In the genomic region with DNA sequence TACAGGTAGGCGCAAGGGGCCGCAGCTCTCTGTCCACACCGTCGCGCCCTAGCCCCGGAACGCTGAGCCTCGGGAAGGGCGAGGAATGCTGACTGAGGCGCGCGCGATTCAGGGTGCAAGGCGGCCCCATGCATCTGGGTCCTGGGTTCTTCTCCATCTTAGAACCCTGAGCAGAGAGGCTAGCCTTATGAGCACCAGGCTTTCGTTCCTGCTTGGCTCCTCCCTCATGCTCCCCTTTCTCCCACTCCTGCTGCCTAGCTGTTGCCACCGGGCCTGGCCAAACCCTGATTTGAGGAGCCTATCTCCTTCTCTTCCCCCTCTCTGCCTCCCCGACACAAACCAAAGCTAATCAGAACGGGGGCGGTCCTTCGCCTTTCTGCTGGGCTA, we compare ENCODE assay signal across 7 mouse cellular contexts. TPM values are rescaled to one million over a fixed set of nuclear protein-coding genes. Genes with fewer than 3 reads are reported as not detected.
DNase-seq lines count a peak whose midpoint lies in the region; ATAC-seq and TF ChIP-seq lines count a peak whose summit lies in the region.
"Not testable (repeated sequence)": the region's sequence is repeated elsewhere in the genome, so short reads cannot be mapped to it uniquely, and the experiment has no call there.

No protein-coding gene starts in this region.

- not testable (repeated sequence) for H3K4me3 ChIP-seq in forebrain, embryonic 11.5 days (ENCODE audit: low read depth, low read length); lung, embryonic 14.5 days (ENCODE audit: low read depth, low read length)
- peak overlapping the region; percentile 31 for H3K4me3 ChIP-seq in heart, embryonic 12.5 days
- H3K4me3 ChIP-seq in kidney, embryonic 15.5 days (replicated peaks) = peak overlapping the region; percentile 20; the same call in 1 of the 2 replicates
- peak overlapping the region; percentile 42 for H3K4me3 ChIP-seq in neural tube, embryonic 15.5 days (replicated peaks)

- H3K27ac ChIP-seq in forebrain, embryonic 11.5 days (ENCODE audit: low read depth, low read length); heart, embryonic 12.5 days (ENCODE audit: poor library complexity, severe bottlenecking); kidney, embryonic 15.5 days; lung, embryonic 14.5 days (ENCODE audit: low read depth): not testable (repeated sequence)
- peak overlapping the region; percentile 69; the same call in 1 of the 2 replicates for H3K27ac ChIP-seq in neural tube, embryonic 15.5 days (replicated peaks)

- not testable (repeated sequence) for H3K27me3 ChIP-seq in forebrain, embryonic 11.5 days (ENCODE audit: control insufficient read depth, insufficient read depth, low read length); heart, embryonic 12.5 days (replicated peaks); kidney, embryonic 15.5 days; lung, embryonic 14.5 days (ENCODE audit: insufficient read depth, low read length); neural tube, embryonic 15.5 days (replicated peaks)

- H3K36me3 ChIP-seq in forebrain, embryonic 11.5 days (ENCODE audit: control insufficient read depth, insufficient read depth, low read length); heart, embryonic 12.5 days; kidney, embryonic 15.5 days; lung, embryonic 14.5 days (ENCODE audit: insufficient read depth); neural tube, embryonic 15.5 days: not testable (repeated sequence)

- not testable (repeated sequence) for H3K4me1 ChIP-seq in forebrain, embryonic 11.5 days (replicated peaks; ENCODE audit: control insufficient read depth, insufficient read depth, low read length); heart, embryonic 12.5 days (replicated peaks); kidney, embryonic 15.5 days; lung, embryonic 14.5 days (ENCODE audit: insufficient read depth); neural tube, embryonic 15.5 days

- peak overlapping the region; percentile 38; the same call in 1 of the 2 replicates for H3K4me2 ChIP-seq in forebrain, embryonic 11.5 days (ENCODE audit: low read depth, low read length, severe bottlenecking)
- H3K4me2 ChIP-seq in heart, embryonic 12.5 days = peak overlapping the region; percentile 59
- H3K4me2 ChIP-seq in kidney, embryonic 15.5 days = peak overlapping the region; percentile 50
- peak overlapping the region; percentile 44; the same call in 1 of the 2 replicates for H3K4me2 ChIP-seq in lung, embryonic 14.5 days
- H3K4me2 ChIP-seq in neural tube, embryonic 15.5 days = peak overlapping the region; percentile 54

- not testable (repeated sequence) for TF ChIP-seq CTCF in lung, embryonic 14.5 days (IDR thresholded peaks at IDR 0.05; ENCODE audit: low read depth)

- ATAC-seq in forebrain, embryonic 11.5 days (replicated peaks; ENCODE audit: low FRiP score) = 0 out of 2 replicates have a peak, but pooled peaks have one; percentile 15
- ATAC-seq in heart, embryonic 12.5 days (ENCODE audit: insufficient number of reproducible peaks, low FRiP score) = 0 out of 2 replicates have a peak, but pooled peaks have one; percentile 4
- not testable (repeated sequence) for ATAC-seq in kidney, embryonic 15.5 days (replicated peaks; ENCODE audit: low FRiP score); lung, embryonic 14.5 days (ENCODE audit: insufficient read depth)
- peak; percentile 80 for ATAC-seq in neural tube, embryonic 15.5 days (ENCODE audit: low FRiP score)

- not testable (repeated sequence) for H3K9ac ChIP-seq in forebrain, embryonic 11.5 days (ENCODE audit: low read length); heart, embryonic 12.5 days; kidney, embryonic 15.5 days; lung, embryonic 14.5 days
- H3K9ac ChIP-seq in neural tube, embryonic 15.5 days (replicated peaks) = peak overlapping the region; percentile 47; the same call in 1 of the 2 replicates

- not testable (repeated sequence) for H3K9me3 ChIP-seq in forebrain, embryonic 11.5 days (ENCODE audit: control insufficient read depth, low read length); heart, embryonic 12.5 days (replicated peaks); kidney, embryonic 15.5 days (replicated peaks); lung, embryonic 14.5 days (ENCODE audit: low read depth, low read length); neural tube, embryonic 15.5 days (replicated peaks)

- 4% methylated on average over 3 of the region's 20 CpGs for WGBS in forebrain, embryonic 11.5 days
- WGBS in heart, embryonic 12.5 days = 0% methylated on average over 6 of the region's 20 CpGs
- 5% methylated on average over 12 of the region's 20 CpGs for WGBS in kidney, embryonic 15.5 days
- 4% methylated on average over 17 of the region's 20 CpGs for WGBS in lung, embryonic 14.5 days
- WGBS in neural tube, embryonic 15.5 days = under 1% methylated on average over 14 of the region's 20 CpGs

- DNase-seq in cerebellum, adult 9-10 months = peak; percentile 84
- peak; percentile 29 for DNase-seq in forebrain, embryonic 11.5 days (ENCODE audit: low spot score)
- peak; percentile 73 to 78 for DNase-seq in left cerebral cortex, adult 8-10 months (ENCODE audit: low spot score in 2 of 2)
- not testable (repeated sequence) for DNase-seq in lung, embryonic 14.5 days

RNA-seq across cellular contexts. Expression of gene Tmem181a, which starts 0.4 kb away (rescaled TPM):
- 23.1 and 27.5 TPM in 2 replicates for polyA plus RNA-seq in forebrain, embryonic 11.5 days (2014; fragmentation: Nextera tagmentation; extraction: Ambion mirVana)
- polyA plus RNA-seq in heart, embryonic 12.5 days (2016; fragmentation: Nextera tagmentation; extraction: Ambion mirVana) = 23.7 and 24.5 TPM in 2 replicates
- 12.9 and 14.4 TPM in 2 replicates for polyA plus RNA-seq in kidney, embryonic 15.5 days (2015; fragmentation: Nextera tagmentation; extraction: Ambion mirVana)
- 10 to 100 TPM; 54.5 to 65.5 (median 55.5) TPM for total RNA-seq in left cerebral cortex, adult 8-10 months (2022)
- polyA plus RNA-seq in lung, embryonic 14.5 days (2014; fragmentation: Nextera tagmentation; extraction: Ambion mirVana) = 25.1 and 27.0 TPM in 2 replicates
- polyA plus RNA-seq in neural tube, embryonic 15.5 days (2015; fragmentation: Nextera tagmentation; extraction: Ambion mirVana) = 48.3 and 53.6 TPM in 2 replicates
